Mouse (Mus musculus): ENCODE measurements around the gene Plekhd1. TPM values are rescaled to one million over a fixed set of nuclear protein-coding genes. Genes with fewer than 3 reads are reported as not detected.

Gene Plekhd1
- polyA plus RNA-seq, 1 experiment from 2014 or later, result 0.15 TPM

Other genes starting within 250 kb of the Plekhd1 start
- 43.2 and 51.3 TPM in 2 replicates for gene Exd2, start 229.5 kb upstream of the Plekhd1 start, polyA plus RNA-seq (2014; fragmentation: Nextera tagmentation; extraction: Ambion mirVana)
- gene Galnt16, start 174.3 kb upstream of the Plekhd1 start, polyA plus RNA-seq (2014; fragmentation: Nextera tagmentation; extraction: Ambion mirVana), result 14.7 and 14.8 TPM in 2 replicates
- gene Slc39a9, start 48.7 kb upstream of the Plekhd1 start, polyA plus RNA-seq (2014; fragmentation: Nextera tagmentation; extraction: Ambion mirVana), result 22.4 and 28.4 TPM in 2 replicates
- gene Erh, start 48.2 kb upstream of the Plekhd1 start, polyA plus RNA-seq (2014; fragmentation: Nextera tagmentation; extraction: Ambion mirVana), result 254 and 324 TPM in 2 replicates
- gene Ccdc177, start 68.1 kb downstream of the Plekhd1 start, polyA plus RNA-seq (2014; fragmentation: Nextera tagmentation; extraction: Ambion mirVana), result 6.3 and 6.7 TPM in 2 replicates
- gene Susd6, start 97.9 kb downstream of the Plekhd1 start, polyA plus RNA-seq (2014; fragmentation: Nextera tagmentation; extraction: Ambion mirVana), result 11.7 and 13.4 TPM in 2 replicates